Mouse (Mus musculus): ENCODE measurements at regions not wholly inside any gene's neighbourhood (a gene's known extent, or its start where the extent isn't known, plus 50 kb on each side); places are given as distances from the start of the nearest gene placed in this dataset.

GRCm38 (mm10) chrX:17026161-17026829 is 114.7 kb upstream of the Ndp start:
- DNase-seq (ENCODE audit: extremely low spot score), result no peak

- no peak for DNase-seq (ENCODE audit: extremely low spot score)
Observed at GRCm38 (mm10) chrX:17017823-17018222, 106.2 kb upstream of the Ndp start.

GRCm38 (mm10) chrX:17009188-17009587 is 97.6 kb upstream of the Ndp start:
- no peak for DNase-seq (ENCODE audit: extremely low spot score)

GRCm38 (mm10) chrX:16998578-16998977 is 87.0 kb upstream of the Ndp start:
- peak; percentile 0 for DNase-seq (ENCODE audit: extremely low spot score)

All from embryo, embryonic 9.5 days (tissue).